Mouse (Mus musculus) liver, embryonic 15.5 days (tissue): ENCODE results near the gene Selenoo. TPM values are rescaled to one million over a fixed set of nuclear protein-coding genes. Genes with fewer than 3 reads are reported as not detected.

ENCODE experiments used
- ATAC-seq: fragments of 200-750 bp; cut with Nextera tagmentation; 2 replicates; pipeline ENCODE4 v1.8.0; 2017; ENCODE audit warnings: moderate number of reproducible peaks, mild to moderate bottlenecking, moderate library complexity; ENCODE audit not compliant: insufficient read depth
- H3K27ac ChIP-seq: fragments of 300-500 bp; sonication (generic); replicated peaks from 2 replicates; pipeline ENCODE4 v1.5.1; 2015; ENCODE audit warnings: mild to moderate bottlenecking, inconsistent platforms
- H3K27me3 ChIP-seq: fragments of 300-500 bp; sonication (generic); 2 replicates; pipeline ENCODE4 v1.6.1; 2015; ENCODE audit warnings: mild to moderate bottlenecking, inconsistent platforms
- H3K36me3 ChIP-seq: fragments of 300-500 bp; sonication (generic); replicated peaks from 2 replicates; pipeline ENCODE4 v1.6.1; 2015; ENCODE audit warnings: moderate library complexity, mild to moderate bottlenecking, inconsistent platforms
- H3K4me1 ChIP-seq: fragments of 300-500 bp; sonication (generic); replicated peaks from 2 replicates; pipeline ENCODE4 v1.6.1; 2015; ENCODE audit warnings: inconsistent platforms
- H3K4me2 ChIP-seq: fragments of 300-500 bp; sonication (generic); 2 replicates; pipeline ENCODE4 v1.6.1; 2015; ENCODE audit warnings: moderate library complexity, mild to moderate bottlenecking, inconsistent platforms
- H3K4me3 ChIP-seq: fragments of 300-500 bp; sonication (generic); replicated peaks from 2 replicates; pipeline ENCODE4 v1.5.1; 2015; ENCODE audit warnings: mild to moderate bottlenecking, inconsistent platforms
- H3K9ac ChIP-seq: fragments of 300-500 bp; sonication (generic); 2 replicates; pipeline ENCODE4 v1.6.1; 2015; ENCODE audit warnings: moderate library complexity, mild to moderate bottlenecking, inconsistent platforms
- H3K9me3 ChIP-seq: fragments of 300-500 bp; sonication (generic); replicated peaks from 2 replicates; pipeline ENCODE4 v1.6.1; 2016; ENCODE audit warnings: inconsistent platforms
- WGBS: fragments of 180-500 bp; shearing (Covaris S2); methylation state at CpG from one replicate; pipeline ENCODE4 v1.1.7; 2015; ENCODE audit warnings: mixed read lengths; ENCODE audit not compliant: insufficient replicate concordance; 5-methylcytosine and 5-hydroxymethylcytosine counted together
- polyA plus RNA-seq: library from polyadenylated mRNA; unstranded; fragments of >200 nt; fragmentation: Nextera tagmentation; extraction: Ambion mirVana; gene quantifications from 2 replicates; pipeline ENCODE4 v1.2.1, GENCODE M21; 2015

Selenoo gene
- polyA plus RNA-seq, 1 experiment from 2014 or later, result 9.3 TPM

DNA sequence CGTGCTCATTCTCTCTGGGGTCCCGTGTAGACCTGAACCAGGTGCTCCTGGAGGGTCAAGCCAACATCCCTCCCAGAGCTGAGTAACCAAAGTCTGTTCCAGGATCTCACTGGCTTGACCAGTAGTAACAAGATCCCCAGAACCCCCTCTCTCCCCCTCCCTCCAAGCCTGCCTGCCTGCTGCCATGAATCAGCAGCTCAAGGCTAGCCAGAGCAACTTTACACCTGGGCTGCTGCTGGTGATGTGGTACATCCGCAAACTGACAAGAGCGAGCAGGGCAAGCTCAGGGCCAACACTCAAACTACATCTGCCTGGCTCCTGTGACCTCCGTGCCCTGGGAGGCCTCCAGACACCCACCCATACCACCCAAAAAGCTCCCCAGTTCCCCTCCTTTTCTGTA lies 52.6 kb downstream of the Selenoo start:
- Histone ChIP-seq H3K4me3 (no peak overlapping the region), H3K36me3 (no peaks in the 10 kb centered on the region), H3K4me1 (peaks cover 7% of the 10 kb centered on the region; the same call in 1 of the 2 replicates), H3K27me3 (peaks cover 98% of the 10 kb centered on the region), H3K27ac (no peak overlapping the region), H3K9me3 (no peaks in the 10 kb centered on the region), H3K9ac (no peak overlapping the region), H3K4me2 (no peak overlapping the region)
- WGBS, result 27% methylated on average over 5 of the region's 5 CpGs
- ATAC-seq, result no peak

DNA sequence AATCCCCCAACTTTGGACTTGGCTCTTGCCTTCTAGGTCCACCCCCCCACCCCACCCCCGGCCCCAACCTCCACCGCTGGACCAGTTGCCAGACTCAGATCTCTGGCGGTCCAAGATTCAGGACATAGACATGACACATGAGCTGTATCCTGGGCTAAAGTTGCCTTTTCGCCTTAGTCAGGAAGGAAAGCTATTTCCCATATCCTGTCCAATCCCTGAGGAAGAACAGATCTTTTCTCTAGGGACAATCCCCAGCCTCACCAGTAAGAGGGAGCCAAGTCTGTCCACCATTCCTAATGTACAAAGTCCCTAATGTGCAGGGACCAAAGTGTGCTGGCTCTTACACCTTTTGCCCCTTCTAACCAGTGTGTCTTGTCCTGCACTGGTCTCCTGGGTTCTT lies 53.0 kb downstream of the Selenoo start:
- H3K36me3 ChIP-seq, result no peaks in the 10 kb centered on the region
- H3K9me3 ChIP-seq, result no peaks in the 10 kb centered on the region
- no peak overlapping the region for H3K9ac ChIP-seq
- ATAC-seq, result no peak
- no peak overlapping the region for H3K27ac ChIP-seq
- H3K4me3 ChIP-seq, result no peak overlapping the region
- H3K27me3 ChIP-seq, result peaks cover 98% of the 10 kb centered on the region
- H3K4me1 ChIP-seq, result peaks cover 11% of the 10 kb centered on the region
- no peak overlapping the region for H3K4me2 ChIP-seq
- WGBS, result 17% methylated on average over 4 of the region's 4 CpGs

DNA sequence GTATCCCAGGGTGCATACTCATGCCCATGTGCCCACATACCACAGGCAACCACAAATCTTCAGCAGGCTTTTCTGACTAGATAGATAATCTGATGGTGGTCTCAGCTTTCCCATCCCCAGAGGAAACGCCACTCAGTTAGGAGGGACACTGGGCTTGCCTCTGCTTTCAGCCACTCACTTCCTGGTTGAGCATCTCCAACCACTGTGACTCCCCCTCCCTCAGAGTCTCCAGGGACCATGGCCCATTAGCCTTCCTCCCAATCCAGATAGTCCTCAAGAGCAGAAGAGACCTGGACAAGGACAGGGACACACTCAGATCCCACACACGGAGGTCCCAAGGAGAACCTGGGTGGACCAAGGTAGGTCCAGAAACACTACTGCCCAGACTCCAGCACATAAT lies 54.2 kb downstream of the Selenoo start:
- 32% methylated on average over 2 of the region's 2 CpGs for WGBS
- Histone ChIP-seq H3K9ac (no peak overlapping the region), H3K4me3 (no peak overlapping the region), H3K27ac (no peak overlapping the region), H3K36me3 (no peaks in the 10 kb centered on the region), H3K9me3 (no peaks in the 10 kb centered on the region), H3K4me1 (peaks cover 13% of the 10 kb centered on the region), H3K4me2 (no peak overlapping the region), H3K27me3 (peaks cover 100% of the 10 kb centered on the region)
- ATAC-seq, result no peak

DNA sequence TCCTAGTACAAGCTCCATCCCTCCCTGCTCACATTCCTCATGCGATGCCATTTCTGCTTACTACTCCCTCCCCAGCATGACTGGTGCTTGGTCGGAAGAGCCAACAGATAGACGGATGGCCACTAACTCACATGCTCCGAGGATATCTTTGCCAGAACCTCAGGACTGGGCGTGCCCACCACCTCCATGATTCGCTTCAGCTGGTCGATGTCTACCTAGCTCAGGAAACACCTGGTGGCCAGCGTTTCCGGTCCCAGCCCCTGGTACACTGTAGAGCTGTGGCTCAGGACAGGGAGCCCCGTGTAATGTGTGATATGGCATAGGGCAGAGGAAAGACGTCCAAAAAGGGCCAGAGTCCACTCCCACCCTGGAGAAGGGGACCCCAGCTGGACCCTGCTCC lies 56.1 kb downstream of the Selenoo start:
- Histone ChIP-seq H3K27ac (no peak overlapping the region), H3K36me3 (no peaks in the 10 kb centered on the region), H3K4me1 (peaks cover 23% of the 10 kb centered on the region), H3K9me3 (no peaks in the 10 kb centered on the region), H3K27me3 (peaks cover 100% of the 10 kb centered on the region), H3K4me2 (no peak overlapping the region), H3K4me3 (no peak overlapping the region), H3K9ac (no peak overlapping the region)
- no peak for ATAC-seq
- 54% methylated on average over 11 of the region's 11 CpGs for WGBS

DNA sequence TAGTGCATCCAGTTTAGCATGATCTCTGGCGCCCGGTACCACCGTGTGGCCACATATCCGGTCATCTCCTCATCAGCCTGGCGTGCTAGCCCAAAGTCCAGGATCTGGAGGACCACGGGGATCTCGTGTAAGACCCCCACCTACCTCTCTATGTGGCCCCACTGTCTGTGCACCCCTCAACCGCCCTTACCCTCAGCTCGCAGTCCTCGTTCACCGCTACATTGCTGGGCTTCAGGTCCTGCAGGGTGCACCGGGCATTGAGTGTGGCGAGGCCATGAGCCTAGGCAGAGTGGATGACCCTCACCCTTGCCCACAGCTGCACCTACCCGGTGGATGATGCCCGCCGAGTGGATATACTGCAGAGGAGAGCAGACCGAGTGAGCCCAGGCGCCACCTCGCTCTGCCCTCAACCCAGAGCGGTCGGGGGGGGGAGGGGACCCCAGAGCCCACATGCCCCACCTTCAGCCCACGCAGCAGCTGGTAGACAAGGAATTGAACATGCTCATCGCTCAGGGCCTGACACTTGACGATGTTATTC lies 57.0 kb downstream of the Selenoo start:
- Histone ChIP-seq H3K4me1 (peaks cover 19% of the 10 kb centered on the region), H3K27ac (no peak overlapping the region), H3K9me3 (no peaks in the 10 kb centered on the region), H3K27me3 (peaks cover 100% of the 10 kb centered on the region), H3K9ac (no peak overlapping the region), H3K36me3 (no peaks in the 10 kb centered on the region), H3K4me3 (no peak overlapping the region), H3K4me2 (no peak overlapping the region)
- 66% methylated on average over 24 of the region's 24 CpGs for WGBS
- ATAC-seq, result no peak

DNA sequence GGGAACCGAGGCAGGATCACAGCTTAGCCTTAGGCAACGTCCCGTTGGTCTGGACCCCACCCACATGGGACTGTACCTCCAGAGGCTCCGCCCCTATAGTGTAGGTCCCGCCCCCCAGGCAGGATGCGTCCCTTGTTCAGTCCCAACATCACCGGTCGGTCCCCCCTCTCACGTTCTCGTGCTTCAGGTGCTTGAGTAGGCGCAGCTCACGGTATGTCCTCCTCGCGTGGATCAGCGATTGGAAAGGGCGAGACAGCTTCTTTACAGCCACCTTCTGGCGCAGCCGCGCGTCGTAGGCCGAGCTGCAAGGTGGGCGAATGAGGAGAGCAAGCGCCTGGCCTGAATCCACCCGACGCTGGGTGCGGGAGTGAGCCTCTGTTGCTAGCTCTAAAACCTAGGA lies 57.7 kb downstream of the Selenoo start:
- Histone ChIP-seq H3K9ac (no peak overlapping the region), H3K27ac (no peak overlapping the region), H3K4me1 (peaks cover 19% of the 10 kb centered on the region), H3K27me3 (peaks cover 99% of the 10 kb centered on the region), H3K4me3 (no peak overlapping the region), H3K36me3 (no peaks in the 10 kb centered on the region), H3K4me2 (peak overlapping the region; percentile 23; the same call in 1 of the 2 replicates), H3K9me3 (no peaks in the 10 kb centered on the region)
- ATAC-seq, result no peak
- WGBS, result 2% methylated on average over 27 of the region's 27 CpGs

DNA sequence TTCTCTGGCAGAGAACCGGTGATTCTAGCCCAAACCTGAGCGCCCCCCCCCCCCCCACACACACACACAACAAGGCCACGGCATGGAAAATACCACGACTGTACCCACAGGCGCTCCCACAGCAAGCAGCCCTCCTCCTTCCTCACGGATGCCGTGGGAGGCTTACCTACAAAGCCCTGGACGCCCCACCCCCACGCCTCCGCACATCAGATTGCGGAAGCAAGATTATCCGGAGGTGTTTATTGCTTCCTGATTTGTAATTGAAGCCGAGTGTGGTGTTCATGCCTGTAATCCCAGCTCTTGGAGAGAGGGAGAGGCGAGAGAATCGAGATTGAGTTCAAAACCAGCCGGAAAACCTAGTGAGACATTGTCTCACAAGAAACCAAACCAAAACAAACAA lies 58.1 kb downstream of the Selenoo start:
- Histone ChIP-seq H3K36me3 (no peaks in the 10 kb centered on the region), H3K27me3 (peaks cover 98% of the 10 kb centered on the region), H3K4me1 (peaks cover 19% of the 10 kb centered on the region), H3K4me3 (no peak overlapping the region), H3K27ac (no peak overlapping the region), H3K9ac (no peak overlapping the region), H3K4me2 (peak overlapping the region; percentile 23; the same call in 1 of the 2 replicates), H3K9me3 (no peaks in the 10 kb centered on the region)
- 4% methylated on average over 16 of the region's 16 CpGs for WGBS
- ATAC-seq, result no peak

DNA sequence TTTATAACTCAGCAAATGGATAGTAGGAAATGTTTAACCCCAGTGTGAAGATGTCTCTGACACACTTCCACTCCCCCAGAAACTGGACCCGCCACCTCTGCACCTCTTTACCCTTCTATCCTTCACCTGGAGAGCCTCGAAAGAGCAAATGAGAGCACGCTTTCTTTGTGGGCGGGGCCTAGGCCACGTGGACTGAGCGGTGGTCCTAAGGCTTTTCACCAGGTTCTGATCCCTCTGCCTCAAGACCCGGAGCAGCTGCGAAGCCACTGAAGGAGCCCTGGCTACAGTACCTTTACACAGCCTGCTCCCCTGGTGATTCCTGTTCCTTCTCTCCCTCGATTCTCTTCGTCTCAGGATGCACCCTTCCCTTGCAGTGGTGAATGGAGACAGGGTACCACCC lies 58.6 kb downstream of the Selenoo start:
- ATAC-seq, result no peak
- H3K4me1 ChIP-seq, result peaks cover 19% of the 10 kb centered on the region
- no peaks in the 10 kb centered on the region for H3K36me3 ChIP-seq
- H3K4me3 ChIP-seq, result no peak overlapping the region
- WGBS, result 16% methylated on average over 10 of the region's 10 CpGs
- H3K27ac ChIP-seq, result no peak overlapping the region
- no peaks in the 10 kb centered on the region for H3K9me3 ChIP-seq
- H3K9ac ChIP-seq, result no peak overlapping the region
- H3K4me2 ChIP-seq, result no peak overlapping the region
- peaks cover 98% of the 10 kb centered on the region for H3K27me3 ChIP-seq

DNA sequence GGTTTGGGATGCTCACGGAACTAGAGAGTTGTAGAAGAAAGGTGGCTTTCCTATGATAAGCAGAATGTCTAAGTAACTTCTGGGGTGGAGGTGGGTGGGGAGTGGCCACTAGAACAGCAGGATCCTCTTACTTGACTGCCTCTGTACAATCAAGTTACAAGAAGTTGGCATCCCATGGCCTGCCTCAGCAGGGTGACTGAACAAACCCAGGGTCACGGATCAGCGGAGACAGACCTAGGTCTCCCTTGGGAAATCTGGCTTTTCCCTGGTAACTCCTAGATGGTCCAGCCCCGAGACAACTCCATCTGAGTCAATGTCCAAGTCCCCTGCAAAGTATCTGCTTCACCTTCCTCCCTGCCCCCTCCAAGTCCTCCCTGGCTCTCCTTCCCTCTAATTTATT lies 59.0 kb downstream of the Selenoo start:
- 44% methylated on average over 4 of the region's 4 CpGs for WGBS
- no peak for ATAC-seq
- Histone ChIP-seq H3K4me1 (peaks cover 19% of the 10 kb centered on the region), H3K27ac (no peak overlapping the region), H3K4me3 (no peak overlapping the region), H3K9me3 (no peaks in the 10 kb centered on the region), H3K4me2 (no peak overlapping the region), H3K27me3 (peaks cover 94% of the 10 kb centered on the region), H3K9ac (no peak overlapping the region), H3K36me3 (no peaks in the 10 kb centered on the region)

DNA sequence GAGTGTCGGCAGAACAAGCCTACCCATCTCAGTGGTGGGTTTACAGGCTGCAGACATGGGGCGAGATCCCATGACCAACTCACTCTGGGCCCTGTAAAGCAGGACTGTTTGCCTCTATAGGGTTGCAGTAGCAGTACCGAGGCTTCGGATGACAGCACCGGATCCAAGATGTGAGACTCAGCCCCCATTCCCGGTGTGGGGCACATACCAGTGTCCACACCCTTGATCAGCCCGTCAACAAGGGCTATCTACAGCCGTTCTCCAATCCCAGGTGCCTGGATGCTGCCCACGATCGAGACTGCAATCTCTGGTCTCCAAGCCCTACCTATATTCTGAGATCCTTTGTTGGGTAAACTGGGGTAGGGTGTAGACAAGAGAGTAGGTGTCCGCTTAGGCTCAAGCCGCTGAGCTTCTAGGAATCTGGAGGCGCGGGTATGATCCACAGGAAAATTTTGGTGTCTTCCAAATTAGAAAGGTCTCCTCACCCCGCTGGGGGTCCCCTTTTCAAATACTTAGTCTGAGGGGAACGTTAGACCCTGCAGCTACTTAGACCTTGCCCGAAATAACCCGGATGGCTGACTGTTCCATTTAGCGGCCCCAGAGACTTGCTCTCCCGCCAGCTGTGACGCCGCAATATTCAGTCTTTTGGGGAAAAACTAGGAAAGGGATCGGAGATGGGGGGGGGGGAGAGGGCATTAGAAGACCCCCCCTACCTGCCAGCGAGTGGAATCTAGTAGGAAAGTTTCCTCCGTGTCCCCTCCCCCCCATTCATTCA lies 59.8 kb downstream of the Selenoo start:
- ATAC-seq, result no peak
- H3K9ac ChIP-seq, result no peak overlapping the region
- 7% methylated on average over 25 of the region's 25 CpGs for whole genome bisulfite sequencing
- peak overlapping the region; percentile 71 for H3K4me2 ChIP-seq
- no peaks in the 10 kb centered on the region for H3K9me3 ChIP-seq
- peaks cover 19% of the 10 kb centered on the region for H3K4me1 ChIP-seq
- H3K27me3 ChIP-seq, result peaks cover 86% of the 10 kb centered on the region
- peak overlapping the region; percentile 55 for H3K4me3 ChIP-seq
- H3K36me3 ChIP-seq, result no peaks in the 10 kb centered on the region
- H3K27ac ChIP-seq, result no peak overlapping the region

DNA sequence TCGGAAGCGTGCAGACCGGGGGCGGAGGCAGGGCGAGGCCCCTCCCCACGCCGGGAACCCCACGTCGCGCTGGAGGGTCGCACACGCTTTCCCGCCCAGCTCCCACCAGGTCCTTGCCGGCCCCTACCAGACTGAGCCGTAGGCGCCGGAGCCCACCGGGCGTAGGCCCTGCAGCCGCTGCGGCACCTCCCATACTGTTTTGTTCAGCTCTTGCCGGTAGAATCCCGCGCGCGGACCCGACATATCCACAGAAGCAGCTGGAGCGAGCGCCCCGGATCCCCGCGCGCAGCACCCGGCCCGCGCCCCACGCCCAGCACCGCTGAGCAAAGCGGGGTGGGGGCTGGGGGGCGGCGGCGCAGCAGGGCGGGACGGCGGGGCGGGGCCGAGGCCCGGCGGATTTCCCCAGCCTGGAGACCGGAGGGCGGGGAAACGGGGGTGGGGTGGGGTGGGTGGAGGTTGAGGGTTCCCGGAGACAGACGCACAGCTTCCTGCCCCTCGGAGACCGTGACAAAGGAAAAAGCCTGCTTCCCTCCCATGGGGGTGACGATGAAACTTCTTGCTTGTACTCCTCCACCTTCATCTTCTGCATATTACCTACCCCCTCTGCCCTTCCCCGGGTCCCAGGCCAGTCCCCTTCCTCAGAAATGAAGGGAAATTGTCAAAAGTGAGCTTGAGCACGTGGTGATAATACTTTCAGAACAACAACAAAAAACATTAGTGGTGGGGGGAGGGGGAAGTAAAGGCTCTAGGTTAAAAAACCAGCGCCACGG lies 60.6 kb downstream of the Selenoo start, which contains the start of gene Mapk11:
TSS of gene Mapk11 (minus strand) at position 358 of the 770 bp plus-strand sequence.
- Histone ChIP-seq H3K4me2 (peak within 1 kb of the TSS; percentile 71), H3K9ac (no peak within 1 kb of the TSS), H3K9me3 (no peaks in the 10 kb centered on the region), H3K4me3 (peak within 1 kb of the TSS; percentile 55), H3K4me1 (peaks cover 19% of the 10 kb centered on the region), H3K27ac (no peak within 1 kb of the TSS), H3K36me3 (0 out of 2 replicates have a peak, but pooled peaks cover 1% of the 10 kb centered on the region), H3K27me3 (peaks cover 79% of the 10 kb centered on the region)
- under 1% methylated on average over 48 of the region's 61 CpGs for WGBS
- ATAC-seq, result peak; percentile 23; the same call in 1 of the 2 replicates
